Comparison of ENCODE assay signal across 26 mouse cellular contexts in genomic region chr2:72108448-72109312, GRCm38 (mm10).
DNase-seq lines count a peak whose midpoint lies in the region; ATAC-seq and TF ChIP-seq lines count a peak whose summit lies in the region.
"Had no signal": no experiment of that assay in that cellular context is flagged by ENCODE, and none has a peak within 500 bp of the region (broad histone marks: within the 10 kb centered on the region; RNA-seq: fewer than 3 reads in every experiment).

No protein-coding gene starts in this region.

- intact Hi-C loops in left cerebral cortex, adult 2 months (cut with DNase I): no loop called here

- TF ChIP-seq POLR2A in cortical plate, adult 2 months (IDR thresholded peaks at IDR 0.05; ENCODE audit: extremely low read depth, insufficient read depth, low read length): no peak

- H3K4me3 ChIP-seq in left cerebral cortex, adult 2 months: no peak overlapping the region
- H3K4me3 ChIP-seq in cortical plate, adult 2 months (ENCODE audit: insufficient read depth, low read length): no peak overlapping the region
- H3K4me3 ChIP-seq: gastrocnemius, adult 2 months; limb, embryonic 10.5 days; limb, embryonic 15.5 days; liver, embryonic 13.5 days; midbrain, embryonic 13.5 days had no signal

- no peak for DNase-seq in frontal cortex, postnatal 10 days (ENCODE audit: low spot score in 2 of 2)
- DNase-seq in left cerebral cortex, adult 2 months (ENCODE audit: extremely low spot score in 1 of 2, low spot score in 2 of 2): no peak
- no peak for DNase-seq in left cerebral cortex, adult 18-20 months (ENCODE audit: low spot score in 2 of 2)
- no peak for DNase-seq in right cerebral cortex, adult 2 months (ENCODE audit: low spot score in 2 of 2)
- no peak for DNase-seq in lung, postnatal 10 days
- DNase-seq: adrenal gland, postnatal 36 days; cerebellum, adult 8-10 months; gastrocnemius, adult 2 months; gastrocnemius, postnatal 36 days; heart, adult 18-20 months; heart, postnatal 4 days; kidney, adult 11 months; kidney, postnatal 14 days; liver, embryonic 13.5 days; lung, adult 18-20 months; right cerebral cortex, postnatal 14 days; thymus, postnatal 4 days had no signal

- no peak for TF ChIP-seq CTCF in left cerebral cortex, adult 2 months (IDR thresholded peaks at IDR 0.05)
- no peak for TF ChIP-seq CTCF in cortical plate, adult 2 months (IDR thresholded peaks at IDR 0.05; ENCODE audit: extremely low read depth, insufficient read depth, low read length)

- ATAC-seq in frontal cortex, adult (ENCODE audit: low TSS enrichment): peak; percentile 67
- ATAC-seq: CD4-positive, CD25-positive, alpha-beta regulatory T cell, adult 4 months; inflammation-experienced regulatory T-cells, adult 6 months had no signal

- peaks cover 15% of the 10 kb centered on the region for H3K4me1 ChIP-seq in cortical plate, adult 2 months (ENCODE audit: control insufficient read depth, insufficient read depth, low read length)
- H3K4me1 ChIP-seq: liver, embryonic 13.5 days had no signal

- peak overlapping the region; percentile 44 for H3K27ac ChIP-seq in left cerebral cortex, adult 2 months
- 0 out of 2 replicates have a peak overlapping the region, but pooled peaks have one; percentile 10 for H3K27ac ChIP-seq in cortical plate, adult 2 months (ENCODE audit: insufficient read depth, low read length)
- H3K27ac ChIP-seq: gastrocnemius, adult 2 months; hindbrain, embryonic 14.5 days; limb, embryonic 10.5 days; limb, embryonic 15.5 days; liver, embryonic 13.5 days; macrophage; midbrain, embryonic 13.5 days had no signal
